ENCODE assay signal across 22 mouse cellular contexts in genomic region chr5:132130577-132130976, GRCm38 (mm10).
"Had no signal": no experiment of that assay in that cellular context is flagged by ENCODE, and none has a peak within 500 bp of the region (broad histone marks: within the 10 kb centered on the region; RNA-seq: fewer than 3 reads in every experiment).

No protein-coding gene starts in this region.

- DNase-seq: lung, adult 2 months; lung, postnatal 14 days; lung, postnatal 36 days; midbrain, embryonic 14.5 days; retina, postnatal 1 day; right cerebral cortex, adult 18-20 months; right cerebral cortex, postnatal 25 days; right cerebral cortex, postnatal 4 days; spleen, adult 18-20 months; thymus, adult 2 months; thymus, postnatal 25 days; thymus, postnatal 4 days had no signal

- H3K4me3 ChIP-seq: lung, embryonic 15.5 days; midbrain, embryonic 10.5 days; midbrain, embryonic 12.5 days; myocyte; neural tube, embryonic 13.5 days; neural tube, embryonic 15.5 days had no signal

- H3K4me1 ChIP-seq: lung, embryonic 15.5 days; midbrain, embryonic 10.5 days had no signal

- ATAC-seq: lung, postnatal 0 days; midbrain, embryonic 16.5 days had no signal

- H3K9ac ChIP-seq: liver, embryonic 14.5 days; lung, embryonic 15.5 days; midbrain, embryonic 12.5 days; neural tube, embryonic 13.5 days; neural tube, embryonic 15.5 days had no signal

- H3K27ac ChIP-seq: liver, embryonic 14.5 days; lung, embryonic 15.5 days; macrophage; midbrain, embryonic 10.5 days; midbrain, embryonic 12.5 days; neural tube, embryonic 13.5 days; neural tube, embryonic 15.5 days had no signal

- H3K36me3 ChIP-seq: lung, embryonic 15.5 days; midbrain, embryonic 10.5 days; midbrain, embryonic 12.5 days; neural tube, embryonic 13.5 days; neural tube, embryonic 15.5 days had no signal

- H3K9me3 ChIP-seq: lung, embryonic 15.5 days; midbrain, embryonic 10.5 days; midbrain, embryonic 12.5 days; neural tube, embryonic 13.5 days; neural tube, embryonic 15.5 days had no signal

- H3K4me2 ChIP-seq: lung, embryonic 15.5 days; midbrain, embryonic 12.5 days; neural tube, embryonic 13.5 days; neural tube, embryonic 15.5 days had no signal

- H3K27me3 ChIP-seq: lung, embryonic 15.5 days; midbrain, embryonic 12.5 days; neural tube, embryonic 13.5 days; neural tube, embryonic 15.5 days had no signal
